8 mouse cellular contexts compared by ENCODE assay signal in the genomic region with DNA sequence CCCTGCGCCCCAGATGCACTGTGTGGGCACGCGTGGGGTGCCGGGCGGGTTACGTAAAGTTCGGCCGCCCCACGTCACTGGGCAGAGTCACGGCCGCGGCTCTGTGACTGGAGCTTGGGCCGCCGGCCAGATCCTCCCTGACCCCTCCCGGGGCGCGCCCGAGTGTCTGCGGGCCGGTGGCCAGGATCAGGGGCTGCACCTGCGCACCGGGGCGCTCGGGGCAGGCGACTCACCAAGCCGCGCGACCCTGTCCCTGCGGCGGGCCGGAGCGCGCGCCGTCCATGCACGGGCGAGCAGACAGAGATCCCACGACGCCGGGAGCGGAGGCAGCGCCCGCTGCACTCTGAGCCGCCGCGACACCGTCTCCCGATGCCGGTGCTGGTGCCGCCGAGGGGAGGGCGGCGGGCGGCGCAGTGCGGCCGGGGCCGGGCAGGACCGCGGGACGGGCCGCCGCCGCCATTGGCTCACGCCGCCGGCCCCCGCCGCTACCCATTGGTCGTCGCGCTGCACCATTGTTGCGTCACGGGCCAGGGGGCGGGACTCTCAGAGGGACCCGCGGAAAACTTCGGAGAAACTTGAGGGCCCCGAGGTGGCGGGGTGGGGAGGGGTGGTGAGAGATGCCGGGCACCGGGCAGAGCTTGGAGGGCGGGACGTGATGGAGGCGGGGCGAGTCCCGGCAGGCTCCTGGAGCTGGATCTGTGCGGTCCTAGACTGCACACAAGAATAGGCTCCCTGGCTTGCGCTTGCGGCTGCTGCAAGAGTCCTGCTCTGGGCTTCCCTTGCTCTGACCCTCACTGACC. TPM values are rescaled to one million over a fixed set of nuclear protein-coding genes. Genes with fewer than 3 reads are reported as not detected.
DNase-seq lines count a peak whose midpoint lies in the region; ATAC-seq lines count a peak whose summit lies in the region.

TSS of gene Ankrd9 (minus strand) at position 434 of the 800 bp plus-strand sequence.

- no peaks in the 10 kb centered on the region for H3K27me3 ChIP-seq in heart, embryonic 14.5 days (ENCODE audit: control insufficient read depth, insufficient read depth, low read length)
- peaks cover 9% of the 10 kb centered on the region; the same call in 1 of the 2 replicates for H3K27me3 ChIP-seq in liver, embryonic 13.5 days
- no peaks in the 10 kb centered on the region for H3K27me3 ChIP-seq in stomach, embryonic 16.5 days (ENCODE audit: control insufficient read depth, insufficient read depth, low read length)

- peak; percentile 96 for DNase-seq in c-Kit-negative CD71-positive TER-119-positive erythroid progenitor cells, embryonic 14.5 days (ENCODE audit: low read depth, low spot score)
- DNase-seq in fibroblast of lung, adult 2 months (ENCODE audit: low read depth): peak; percentile 79
- peak; percentile 99 for DNase-seq in kidney, postnatal 14 days
- peak; percentile 99 for DNase-seq in liver, embryonic 13.5 days
- peak; percentile 97 for DNase-seq in neural tube, embryonic 10.5 days (ENCODE audit: extremely low spot score, low spot score)

- H3K9me3 ChIP-seq in heart, embryonic 14.5 days (ENCODE audit: control insufficient read depth, low read length): no peaks in the 10 kb centered on the region
- H3K9me3 ChIP-seq in liver, embryonic 13.5 days (replicated peaks): peaks cover 5% of the 10 kb centered on the region; the same call in 1 of the 2 replicates
- H3K9me3 ChIP-seq in stomach, embryonic 16.5 days (replicated peaks; ENCODE audit: control insufficient read depth, low read length): no peaks in the 10 kb centered on the region

- peak within 1 kb of the TSS; percentile 87 for H3K9ac ChIP-seq in heart, embryonic 14.5 days (ENCODE audit: low read length)
- peak within 1 kb of the TSS; percentile 98 for H3K9ac ChIP-seq in liver, embryonic 13.5 days
- peak within 1 kb of the TSS; percentile 92 for H3K9ac ChIP-seq in stomach, embryonic 16.5 days (ENCODE audit: low read length)

- H3K4me3 ChIP-seq in heart, embryonic 14.5 days (ENCODE audit: control insufficient read depth in 1 of 2, insufficient read depth in 1 of 2, low read depth in 1 of 2, low read length in 2 of 2): peak within 1 kb of the TSS; percentile 69 to 97
- peak within 1 kb of the TSS; percentile 90 for H3K4me3 ChIP-seq in liver, embryonic 13.5 days (replicated peaks)
- peak within 1 kb of the TSS; percentile 83 for H3K4me3 ChIP-seq in stomach, embryonic 16.5 days (replicated peaks; ENCODE audit: low read length)

- ATAC-seq in CD4-positive, CD25-positive, alpha-beta regulatory T cell, adult 4 months: peak; percentile 94
- ATAC-seq in heart, embryonic 14.5 days (ENCODE audit: insufficient number of reproducible peaks, insufficient read depth, low FRiP score, low read depth): peak; percentile 90
- ATAC-seq in liver, embryonic 13.5 days (ENCODE audit: low read depth): peak; percentile 83
- ATAC-seq in stomach, embryonic 16.5 days (ENCODE audit: insufficient read depth, low FRiP score): peak; percentile 94

- H3K4me1 ChIP-seq in heart, embryonic 14.5 days (ENCODE audit: control insufficient read depth in 2 of 2, insufficient read depth in 2 of 2, low read length in 2 of 2): peaks cover 8 to 11% of the 10 kb centered on the region in 2 experiments
- H3K4me1 ChIP-seq in liver, embryonic 13.5 days (replicated peaks): peaks cover 54% of the 10 kb centered on the region
- peaks cover 19% of the 10 kb centered on the region for H3K4me1 ChIP-seq in stomach, embryonic 16.5 days (ENCODE audit: control insufficient read depth, insufficient read depth, low read length)

- H3K36me3 ChIP-seq in heart, embryonic 14.5 days (ENCODE audit: control insufficient read depth, insufficient read depth, low read length): peaks cover 34% of the 10 kb centered on the region
- H3K36me3 ChIP-seq in liver, embryonic 13.5 days: peaks cover 37% of the 10 kb centered on the region
- no peaks in the 10 kb centered on the region; the same call in 1 of the 2 replicates for H3K36me3 ChIP-seq in stomach, embryonic 16.5 days (ENCODE audit: control insufficient read depth, insufficient read depth, low read length)

- peak within 1 kb of the TSS; percentile 92 for H3K4me2 ChIP-seq in heart, embryonic 14.5 days (ENCODE audit: low read length)
- peak within 1 kb of the TSS; percentile 86 for H3K4me2 ChIP-seq in liver, embryonic 13.5 days
- peak within 1 kb of the TSS; percentile 93 for H3K4me2 ChIP-seq in stomach, embryonic 16.5 days (ENCODE audit: low read depth, low read length)

- WGBS in heart, embryonic 14.5 days: under 1% methylated on average over 86 of the region's 90 CpGs
- WGBS in liver, embryonic 13.5 days (ENCODE audit: insufficient replicate concordance): under 1% methylated on average over 89 of the region's 90 CpGs
- WGBS in stomach, embryonic 16.5 days: under 1% methylated on average over 90 of the region's 90 CpGs

- H3K27ac ChIP-seq in heart, embryonic 14.5 days (replicated peaks in 1 of 2; ENCODE audit: control insufficient read depth in 1 of 2, insufficient read depth in 1 of 2, low read depth in 2 of 2, low read length in 2 of 2): peak within 1 kb of the TSS; percentile 84 to 85
- peak within 1 kb of the TSS; percentile 100 for H3K27ac ChIP-seq in liver, embryonic 13.5 days
- peak within 1 kb of the TSS; percentile 78 for H3K27ac ChIP-seq in stomach, embryonic 16.5 days (ENCODE audit: low read length)

RNA-seq across cellular contexts. Expression of gene Ankrd9, which starts in this region (rescaled TPM):
- 1 to 10 TPM in 1 of 2 experiments, under 1 TPM in 1; 0.32 to 1.2 TPM for polyA plus RNA-seq in CD4-positive, CD25-positive, alpha-beta regulatory T cell, adult 4 months (2017; shearing (Covaris generic))
- 10.8 TPM in 2 replicates for polyA plus RNA-seq in heart, embryonic 14.5 days (2014; fragmentation: Nextera tagmentation; extraction: Ambion mirVana)
- 54.2 and 57.6 TPM in 2 replicates for polyA plus RNA-seq in liver, embryonic 13.5 days (2015; fragmentation: Nextera tagmentation; extraction: Ambion mirVana)
- 17.4 and 18.5 TPM in 2 replicates for polyA plus RNA-seq in stomach, embryonic 16.5 days (2015; fragmentation: Nextera tagmentation; extraction: Ambion mirVana)

Comparison
In these comparisons a context has a peak if more than half of its experiments do, and no peak if none do; other contexts are left out.
1. Peak in every context shown above with its lines: DNase-seq, ATAC-seq, H3K4me3 ChIP-seq and H3K27ac ChIP-seq.